10 mouse cellular contexts compared by ENCODE assay signal in genomic region chr9:118995539-118995938, GRCm38 (mm10). TPM values are rescaled to one million over a fixed set of nuclear protein-coding genes. Genes with fewer than 3 reads are reported as not detected.
A peak's percentile ranks its signal among the peaks of the same experiment; 100 is the strongest.
DNase-seq lines count a peak whose midpoint lies in the region; ATAC-seq and TF ChIP-seq lines count a peak whose summit lies in the region.
"Had no signal": no experiment of that assay in that cellular context is flagged by ENCODE, and none has a peak within 500 bp of the region (broad histone marks: within the 10 kb centered on the region; RNA-seq: fewer than 3 reads in every experiment).

No protein-coding gene starts in this region.

- H3K27me3 ChIP-seq in heart, embryonic 12.5 days (replicated peaks), result no peaks in the 10 kb centered on the region
- H3K27me3 ChIP-seq in thymus, adult 2 months (ENCODE audit: control insufficient read depth, insufficient read depth, low read length), result no peaks in the 10 kb centered on the region
- no peaks in the 10 kb centered on the region for H3K27me3 ChIP-seq in stomach, postnatal 0 days (ENCODE audit: control insufficient read depth, insufficient read depth, low read length)
- no peaks in the 10 kb centered on the region for H3K27me3 ChIP-seq in hindbrain, embryonic 12.5 days

- 85% methylated on average over 6 of the region's 6 CpGs for WGBS in heart, embryonic 12.5 days
- 83% methylated on average over 6 of the region's 6 CpGs for WGBS in thymus, adult 2 months
- 57% methylated on average over 6 of the region's 6 CpGs for WGBS in large intestine, adult 2 months
- WGBS in stomach, postnatal 0 days, result 57% methylated on average over 6 of the region's 6 CpGs
- 84% methylated on average over 6 of the region's 6 CpGs for WGBS in hindbrain, embryonic 12.5 days

- intact Hi-C loops in heart, postnatal 36 days (cut with DNase I), result no loop called here

- 0 out of 2 replicates have a peak, but pooled peaks cover 2% of the 10 kb centered on the region for H3K36me3 ChIP-seq in heart, embryonic 12.5 days
- no peaks in the 10 kb centered on the region for H3K36me3 ChIP-seq in thymus, adult 2 months (ENCODE audit: control insufficient read depth, insufficient read depth, low read length)
- no peaks in the 10 kb centered on the region for H3K36me3 ChIP-seq in stomach, postnatal 0 days (ENCODE audit: control insufficient read depth, insufficient read depth, low read length)
- no peaks in the 10 kb centered on the region for H3K36me3 ChIP-seq in hindbrain, embryonic 12.5 days

- TF ChIP-seq EP300 in stomach, postnatal 0 days (optimal IDR thresholded peaks at IDR 0.05), result no peak

- H3K27ac ChIP-seq in heart, embryonic 12.5 days (ENCODE audit: poor library complexity, severe bottlenecking), result peak overlapping the region; percentile 48; the same call in 1 of the 2 replicates
- H3K27ac ChIP-seq in thymus, adult 2 months (ENCODE audit: control insufficient read depth, insufficient read depth, low read length), result no peak overlapping the region
- peak overlapping the region; percentile 61 for H3K27ac ChIP-seq in stomach, postnatal 0 days (replicated peaks)
- H3K27ac ChIP-seq in hindbrain, embryonic 12.5 days, result no peak overlapping the region

- no peaks in the 10 kb centered on the region for H3K9me3 ChIP-seq in heart, embryonic 12.5 days (replicated peaks)
- no peaks in the 10 kb centered on the region for H3K9me3 ChIP-seq in stomach, postnatal 0 days (ENCODE audit: control insufficient read depth, low read length)
- H3K9me3 ChIP-seq in hindbrain, embryonic 12.5 days (replicated peaks), result no peaks in the 10 kb centered on the region

- H3K9ac ChIP-seq in heart, embryonic 12.5 days, result 0 out of 2 replicates have a peak overlapping the region, but pooled peaks have one; percentile 19
- H3K9ac ChIP-seq in stomach, postnatal 0 days (ENCODE audit: low read length), result no peak overlapping the region
- H3K9ac ChIP-seq in hindbrain, embryonic 12.5 days, result no peak overlapping the region

- no peak overlapping the region for H3K4me3 ChIP-seq in heart, embryonic 12.5 days
- no peak overlapping the region for H3K4me3 ChIP-seq in thymus, adult 2 months (ENCODE audit: control insufficient read depth, insufficient read depth, low read length)
- H3K4me3 ChIP-seq in stomach, postnatal 0 days (ENCODE audit: low read depth, low read length), result no peak overlapping the region
- no peak overlapping the region for H3K4me3 ChIP-seq in hindbrain, embryonic 12.5 days

- no peak for DNase-seq in heart, postnatal 36 days
- DNase-seq in thymus, adult 2 months, result peak; percentile 17
- DNase-seq in thymus, postnatal 0 days (ENCODE audit: low spot score), result no peak
- DNase-seq in large intestine, adult 2 months (ENCODE audit: low read depth, low spot score), result peak; percentile 22
- peak; percentile 71 for DNase-seq in stomach, postnatal 0 days (ENCODE audit: low spot score)
- no peak for DNase-seq in ovary, postnatal 14 days (ENCODE audit: low spot score)
- DNase-seq: adrenal gland, postnatal 14 days had no signal

- no peak for ATAC-seq in heart, embryonic 12.5 days (ENCODE audit: insufficient number of reproducible peaks, low FRiP score)
- ATAC-seq in stomach, postnatal 0 days (ENCODE audit: low FRiP score, low TSS enrichment), result peak; percentile 84
- no peak for ATAC-seq in hindbrain, embryonic 12.5 days (ENCODE audit: low FRiP score)
- ATAC-seq: forebrain, embryonic 16.5 days had no signal

- no peak overlapping the region for H3K4me2 ChIP-seq in heart, embryonic 12.5 days
- H3K4me2 ChIP-seq in stomach, postnatal 0 days (replicated peaks; ENCODE audit: low read depth), result no peak overlapping the region
- no peak overlapping the region for H3K4me2 ChIP-seq in hindbrain, embryonic 12.5 days (replicated peaks)

- H3K4me1 ChIP-seq in heart, embryonic 12.5 days (replicated peaks), result peaks cover 50% of the 10 kb centered on the region
- H3K4me1 ChIP-seq in thymus, adult 2 months (replicated peaks; ENCODE audit: control insufficient read depth, insufficient read depth, low read length), result peaks cover 58% of the 10 kb centered on the region
- H3K4me1 ChIP-seq in stomach, postnatal 0 days (replicated peaks; ENCODE audit: control insufficient read depth, insufficient read depth), result no peaks in the 10 kb centered on the region; the same call in 1 of the 2 replicates
- peaks cover 11% of the 10 kb centered on the region for H3K4me1 ChIP-seq in hindbrain, embryonic 12.5 days

- no peak for TF ChIP-seq CTCF in thymus, adult 2 months (IDR thresholded peaks at IDR 0.05; ENCODE audit: borderline replicate concordance, control insufficient read depth, extremely low read depth, insufficient read depth, low read length, poor library complexity)
- no peak for TF ChIP-seq CTCF in stomach, postnatal 0 days (IDR thresholded peaks at IDR 0.05; ENCODE audit: low read depth)

- TF ChIP-seq POLR2A in thymus, adult 2 months (IDR thresholded peaks at IDR 0.05; ENCODE audit: control insufficient read depth, extremely low read depth, insufficient read depth, low read length, poor library complexity), result no peak

RNA-seq across cellular contexts. Expression of gene Vill, which starts 57.0 kb away (rescaled TPM):
- 14.3 and 15.3 TPM in 2 replicates for polyA plus RNA-seq in heart, embryonic 12.5 days (2016; fragmentation: Nextera tagmentation; extraction: Ambion mirVana)
- total RNA-seq in heart, postnatal 36 days (2021), result under 1 TPM; 0.41 to 0.69 TPM
- 6.7 and 7.9 TPM in 2 replicates for polyA plus RNA-seq in thymus, adult 2 months (2012; rRNA removed)
- 5.9 and 8.0 TPM in 2 replicates for polyA plus RNA-seq in thymus, postnatal 0 days (2015; fragmentation: Nextera tagmentation; extraction: Ambion mirVana)
- 6.0 and 6.1 TPM in 2 replicates for polyA plus RNA-seq in large intestine, adult 2 months (2012; rRNA removed)
- 55.0 and 61.3 TPM in 2 replicates for polyA plus RNA-seq in stomach, postnatal 0 days (2015; fragmentation: Nextera tagmentation; extraction: Ambion mirVana)
- 13.8 and 14.9 TPM in 2 replicates for polyA plus RNA-seq in hindbrain, embryonic 12.5 days (2016; fragmentation: Nextera tagmentation; extraction: Ambion mirVana)

Comparison
In these comparisons a context has a peak if more than half of its experiments do, and no peak if none do; other contexts are left out.
1. DNase-seq: peak in thymus, adult 2 months (single experiment), large intestine, adult 2 months (single experiment) and stomach, postnatal 0 days (single experiment); none in heart, postnatal 36 days (0 of 2), thymus, postnatal 0 days (single experiment) and ovary, postnatal 14 days (single experiment).
2. H3K27ac ChIP-seq: peak in heart, embryonic 12.5 days (single experiment) and stomach, postnatal 0 days (single experiment); none in thymus, adult 2 months (single experiment) and hindbrain, embryonic 12.5 days (single experiment).